Mouse (Mus musculus) hindbrain, embryonic 15.5 days (tissue): ENCODE data around the gene Trnp1. TPM values are rescaled to one million over a fixed set of nuclear protein-coding genes. Genes with fewer than 3 reads are reported as not detected.

Source experiments
- ATAC-seq: fragments of 200-750 bp; cut with Nextera tagmentation; 2 replicates; pipeline ENCODE4 v1.8.0; 2017; ENCODE audit warnings: low read depth, moderate number of reproducible peaks, moderate TSS enrichment; ENCODE audit not compliant: low FRiP score
- H3K27ac ChIP-seq: fragments of 300-500 bp; sonication (generic); replicated peaks from 2 replicates; pipeline ENCODE4 v1.5.1; 2015; ENCODE audit warnings: mild to moderate bottlenecking, inconsistent platforms
- H3K27me3 ChIP-seq: fragments of 300-500 bp; sonication (generic); 2 replicates; pipeline ENCODE4 v1.6.1; 2015; ENCODE audit warnings: control low read depth, inconsistent platforms
- H3K36me3 ChIP-seq: fragments of 300-500 bp; sonication (generic); 2 replicates; pipeline ENCODE4 v1.6.1; 2015; ENCODE audit warnings: control low read depth, inconsistent platforms
- H3K4me1 ChIP-seq: fragments of 300-500 bp; sonication (generic); replicated peaks from 2 replicates; pipeline ENCODE4 v1.6.1; 2015; ENCODE audit warnings: control low read depth, inconsistent platforms
- H3K4me2 ChIP-seq: fragments of 300-500 bp; sonication (generic); 2 replicates; pipeline ENCODE4 v1.6.1; 2015; ENCODE audit warnings: moderate library complexity, mild to moderate bottlenecking, inconsistent platforms
- H3K4me3 ChIP-seq: fragments of 300-500 bp; sonication (generic); 2 replicates; pipeline ENCODE4 v1.5.1; 2015; ENCODE audit warnings: mild to moderate bottlenecking, inconsistent platforms
- H3K9ac ChIP-seq: fragments of 300-500 bp; sonication (generic); 2 replicates; pipeline ENCODE4 v1.6.1; 2015; ENCODE audit warnings: inconsistent platforms
- H3K9me3 ChIP-seq: fragments of 300-500 bp; sonication (generic); 2 replicates; pipeline ENCODE4 v1.6.1; 2016; ENCODE audit warnings: control low read depth, inconsistent platforms
- whole genome bisulfite sequencing: fragments of 180-500 bp; shearing (Covaris S2); methylation state at CpG from one replicate; pipeline ENCODE4 v1.1.7; 2015; 5-methylcytosine and 5-hydroxymethylcytosine counted together
- polyA plus RNA-seq: library from polyadenylated mRNA; unstranded; fragments of >200 nt; fragmentation: Nextera tagmentation; extraction: Ambion mirVana; gene quantifications from 2 replicates; pipeline ENCODE4 v1.2.1, GENCODE M21; 2015

The Trnp1 gene
- polyA plus RNA-seq, 1 experiment from 2014 or later, result 10.8 TPM

DNA sequence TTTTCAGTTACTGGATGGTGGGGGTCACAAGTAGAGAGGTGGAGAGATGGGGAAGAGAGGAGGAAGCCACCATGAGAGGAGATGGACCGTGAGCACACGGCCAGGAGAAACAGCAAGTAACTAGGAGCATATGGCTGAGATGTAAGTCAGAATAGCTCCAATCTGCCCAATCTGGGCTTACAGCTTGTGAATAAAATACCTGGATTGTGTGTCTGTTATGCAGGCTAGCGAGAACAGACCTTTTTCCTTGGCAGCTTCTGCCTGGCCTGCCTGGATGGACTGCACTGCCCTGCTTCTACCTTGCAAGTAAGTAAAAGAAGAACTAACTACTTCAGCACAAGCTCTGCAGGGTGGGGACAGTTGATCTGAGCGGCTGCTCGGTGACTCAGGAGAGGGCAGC, 12.7 kb upstream of the Trnp1 start:
- Histone ChIP-seq H3K4me2 (no peak overlapping the region), H3K27me3 (no peaks in the 10 kb centered on the region), H3K36me3 (no peaks in the 10 kb centered on the region), H3K9me3 (no peaks in the 10 kb centered on the region), H3K27ac (no peak overlapping the region), H3K4me3 (no peak overlapping the region), H3K4me1 (no peaks in the 10 kb centered on the region), H3K9ac (no peak overlapping the region)
- ATAC-seq, result no peak
- WGBS, result 76% methylated on average over 5 of the region's 5 CpGs

DNA sequence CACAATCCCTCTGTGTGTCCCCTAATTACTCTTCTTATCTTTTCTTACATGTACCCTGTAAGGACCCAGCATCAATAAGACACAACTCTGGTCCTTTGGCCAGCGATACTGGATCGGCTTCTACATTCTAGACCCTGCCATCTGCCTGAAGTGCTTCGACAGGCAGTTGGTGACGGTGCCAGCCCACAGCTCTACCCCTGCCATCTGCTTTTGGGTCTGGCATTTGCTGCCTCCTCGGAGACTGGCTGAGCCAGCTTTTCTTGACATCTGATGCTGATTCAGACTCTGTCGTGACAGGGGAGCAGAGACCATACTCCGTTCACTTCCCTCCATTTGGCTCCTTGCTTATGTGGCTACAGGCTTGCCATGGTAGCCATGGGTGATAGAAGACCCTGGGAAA, 10.6 kb upstream of the Trnp1 start:
- H3K4me3 ChIP-seq, result no peak overlapping the region
- no peaks in the 10 kb centered on the region for H3K36me3 ChIP-seq
- WGBS, result 68% methylated on average over 7 of the region's 7 CpGs
- H3K9ac ChIP-seq, result no peak overlapping the region
- no peaks in the 10 kb centered on the region for H3K4me1 ChIP-seq
- H3K9me3 ChIP-seq, result no peaks in the 10 kb centered on the region
- H3K27me3 ChIP-seq, result no peaks in the 10 kb centered on the region
- peak; percentile 42; the same call in 1 of the 2 replicates for ATAC-seq
- no peak overlapping the region for H3K27ac ChIP-seq
- H3K4me2 ChIP-seq, result no peak overlapping the region

DNA sequence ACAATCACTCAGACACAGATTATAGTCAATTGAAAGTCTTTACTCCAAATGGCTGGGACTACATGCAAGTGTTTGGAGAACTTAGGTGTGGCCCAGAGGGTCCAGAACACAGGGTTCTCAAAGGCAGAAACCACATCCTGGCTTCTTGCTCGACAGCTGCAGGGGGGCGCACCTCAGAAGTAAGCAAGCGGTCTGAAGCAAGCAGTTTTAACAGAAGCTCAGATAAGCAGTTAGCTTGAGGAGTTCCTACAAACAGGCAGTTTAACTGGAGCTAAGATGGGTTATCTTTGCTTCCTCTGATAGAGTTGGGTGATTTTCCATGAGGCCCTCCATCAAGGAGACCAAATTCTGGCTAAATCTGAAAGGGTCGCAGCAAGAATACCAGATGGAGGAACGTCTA, 8.2 kb upstream of the Trnp1 start:
- Histone ChIP-seq H3K27me3 (peaks cover 13% of the 10 kb centered on the region), H3K9ac (no peak overlapping the region), H3K4me1 (no peaks in the 10 kb centered on the region), H3K9me3 (no peaks in the 10 kb centered on the region), H3K27ac (no peak overlapping the region), H3K4me2 (no peak overlapping the region), H3K4me3 (no peak overlapping the region), H3K36me3 (no peaks in the 10 kb centered on the region)
- WGBS, result 76% methylated on average over 5 of the region's 5 CpGs
- ATAC-seq, result no peak

DNA sequence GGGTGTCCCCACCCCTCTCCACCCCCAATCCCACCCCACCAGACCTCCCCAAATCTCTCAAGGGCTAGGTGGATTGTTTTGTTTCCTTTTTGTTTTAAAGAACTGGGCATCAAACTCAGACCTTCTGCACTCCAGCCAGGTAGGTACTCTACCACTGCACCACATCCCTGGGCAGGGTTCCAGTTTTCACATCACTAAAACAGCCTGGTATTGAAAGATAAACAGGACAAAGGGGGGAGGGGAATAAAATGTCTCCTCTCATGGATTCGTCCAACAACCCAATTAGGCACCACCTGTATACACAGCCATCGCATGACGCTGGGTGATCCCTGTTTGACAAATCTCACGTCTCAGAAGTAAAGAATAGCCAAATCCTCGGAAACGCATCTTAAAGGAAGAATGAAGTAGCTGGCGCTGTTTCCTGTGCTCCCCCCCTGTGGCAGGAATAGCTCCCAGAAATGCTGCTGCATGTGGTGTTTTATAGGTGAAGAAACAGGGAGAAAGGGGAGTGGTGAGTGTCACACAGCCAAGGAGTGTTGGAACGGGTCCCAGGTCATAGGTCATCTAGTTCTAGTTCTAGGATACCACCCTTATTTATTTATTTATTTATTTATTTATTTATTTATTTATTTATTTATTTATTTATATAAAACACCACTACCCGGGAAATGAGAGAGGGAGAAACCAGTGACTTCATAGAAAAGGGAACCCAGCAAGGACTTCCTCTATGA, 6.6 kb upstream of the Trnp1 start:
- Histone ChIP-seq H3K4me3 (no peak overlapping the region), H3K27ac (no peak overlapping the region), H3K9me3 (no peaks in the 10 kb centered on the region), H3K4me2 (no peak overlapping the region), H3K9ac (no peak overlapping the region), H3K36me3 (no peaks in the 10 kb centered on the region), H3K27me3 (peaks cover 26% of the 10 kb centered on the region), H3K4me1 (no peaks in the 10 kb centered on the region)
- WGBS, result 71% methylated on average over 9 of the region's 9 CpGs
- ATAC-seq, result no peak

DNA sequence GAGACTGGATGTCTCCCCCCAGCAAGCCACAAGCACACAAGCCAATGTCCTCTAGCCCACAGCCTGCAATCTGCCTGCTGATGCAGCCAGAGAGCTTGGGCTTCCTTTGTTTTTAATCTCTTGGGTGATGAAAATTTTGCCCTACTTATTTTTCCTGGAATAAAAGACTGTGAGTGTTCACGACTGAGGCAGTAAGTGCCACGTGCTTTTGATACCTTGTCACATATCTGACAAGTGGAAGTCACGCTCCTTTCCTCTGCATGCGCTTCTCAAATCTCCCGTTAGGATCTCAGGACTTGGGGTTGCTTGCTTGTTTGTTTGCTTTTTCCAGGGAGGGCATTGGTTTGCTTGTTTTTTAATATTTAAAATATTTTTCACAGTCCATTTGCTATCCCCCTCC, 6.0 kb upstream of the Trnp1 start:
- no peak overlapping the region for H3K4me2 ChIP-seq
- H3K27me3 ChIP-seq, result peaks cover 32% of the 10 kb centered on the region
- ATAC-seq, result no peak
- H3K9ac ChIP-seq, result no peak overlapping the region
- H3K36me3 ChIP-seq, result no peaks in the 10 kb centered on the region
- no peak overlapping the region for H3K27ac ChIP-seq
- no peaks in the 10 kb centered on the region for H3K4me1 ChIP-seq
- no peak overlapping the region for H3K4me3 ChIP-seq
- WGBS, result 48% methylated on average over 5 of the region's 5 CpGs
- no peaks in the 10 kb centered on the region for H3K9me3 ChIP-seq

DNA sequence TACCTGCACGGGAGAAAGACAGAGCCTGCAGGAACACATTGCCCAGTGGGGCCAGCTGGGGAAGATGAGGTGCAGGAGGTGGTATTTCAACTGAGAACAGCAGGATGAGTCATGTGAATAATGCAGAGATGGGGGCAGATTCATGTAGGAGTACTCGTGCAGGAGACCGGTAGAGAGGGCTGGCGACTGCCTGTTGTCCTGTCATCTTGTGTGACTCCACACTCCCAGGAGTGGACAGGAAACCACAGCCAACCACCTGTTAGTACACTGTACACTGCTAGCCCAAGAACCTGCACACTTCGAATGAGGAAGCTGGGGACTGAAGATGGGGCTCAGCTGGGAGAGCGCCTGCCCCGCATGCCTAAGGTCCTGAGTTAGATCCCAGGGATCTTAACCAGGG, 3.2 kb upstream of the Trnp1 start:
- 65% methylated on average over 7 of the region's 7 CpGs for WGBS
- Histone ChIP-seq H3K36me3 (no peaks in the 10 kb centered on the region), H3K27me3 (peaks cover 45% of the 10 kb centered on the region), H3K4me3 (no peak overlapping the region), H3K4me1 (peaks cover 20% of the 10 kb centered on the region), H3K9ac (no peak overlapping the region), H3K4me2 (no peak overlapping the region), H3K9me3 (no peaks in the 10 kb centered on the region), H3K27ac (no peak overlapping the region)
- ATAC-seq, result no peak

DNA sequence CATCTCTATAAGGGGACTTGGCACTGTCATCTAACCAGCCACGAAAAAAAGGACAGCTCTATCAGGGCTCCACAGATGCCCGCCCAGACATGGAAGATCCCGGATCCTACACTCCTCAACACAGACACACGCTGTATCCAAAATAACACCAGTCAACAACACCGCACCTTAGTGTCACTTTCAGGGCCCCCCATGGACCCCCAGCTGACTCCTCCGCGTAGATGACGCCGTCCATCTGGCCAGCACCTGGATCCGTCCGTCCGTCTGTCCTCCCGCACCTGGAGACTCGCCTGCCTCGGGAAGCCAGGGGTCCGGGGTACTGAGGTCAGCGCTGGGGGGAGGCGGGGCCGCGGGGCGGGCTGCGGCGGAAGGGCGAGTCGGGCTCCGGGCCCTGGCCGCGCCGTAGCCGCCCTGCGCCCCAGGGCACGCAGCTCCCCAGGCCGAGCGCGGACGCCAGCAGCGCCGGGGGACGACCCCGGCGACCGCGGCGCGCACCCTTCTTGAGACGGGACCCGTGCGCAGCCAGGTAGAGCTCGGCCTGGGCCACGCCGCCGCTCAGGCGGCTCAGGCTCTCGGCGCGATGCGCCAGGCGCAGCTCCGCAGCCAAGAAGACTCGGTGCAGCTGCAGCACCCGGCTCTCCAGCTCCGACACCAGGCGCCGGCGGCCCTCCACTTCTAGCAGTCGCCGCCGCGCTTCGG, 740 bp downstream of the Trnp1 start:
- H3K27me3 ChIP-seq, result peaks cover 62% of the 10 kb centered on the region

DNA sequence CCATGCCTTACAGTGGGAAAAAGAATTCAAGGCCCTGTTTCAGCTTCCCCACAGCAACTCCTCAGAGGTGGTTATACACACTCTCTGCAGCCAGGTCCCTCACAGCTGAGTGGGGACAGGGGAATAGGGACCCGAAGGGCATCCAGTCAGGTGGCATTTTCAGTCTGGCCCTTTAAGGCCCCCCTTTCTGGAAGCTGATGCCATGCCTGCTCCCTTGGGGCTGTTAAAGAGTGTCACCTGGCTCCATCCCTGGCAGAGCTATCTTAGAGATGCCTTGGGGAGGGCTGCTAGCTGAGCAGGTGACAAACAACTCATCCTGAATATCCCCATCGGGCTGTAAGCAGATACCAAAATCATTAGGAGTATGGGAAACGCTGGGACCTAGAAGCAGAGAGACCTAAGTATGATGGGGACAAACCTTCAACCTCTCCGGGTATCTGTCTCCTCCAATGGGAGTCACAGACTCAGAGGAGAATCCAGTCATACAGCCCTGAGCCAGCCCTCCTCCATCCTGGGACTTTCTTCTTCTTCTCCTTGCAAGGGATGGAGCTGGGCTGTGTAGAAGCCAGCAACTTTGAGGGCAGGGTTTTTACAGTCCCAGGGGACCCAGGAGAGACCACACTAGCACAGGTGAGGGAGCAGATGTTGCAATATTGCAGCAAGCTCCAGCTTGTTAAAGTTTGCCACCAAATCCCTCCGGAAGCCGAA, 1.5 kb downstream of the Trnp1 start:
- peak overlapping the region; percentile 64 for H3K4me3 ChIP-seq
- WGBS, result 25% methylated on average over 6 of the region's 6 CpGs
- no peaks in the 10 kb centered on the region for H3K9me3 ChIP-seq
- H3K9ac ChIP-seq, result peak overlapping the region; percentile 63; the same call in 1 of the 2 replicates
- H3K27ac ChIP-seq, result no peak overlapping the region
- peaks cover 55% of the 10 kb centered on the region for H3K27me3 ChIP-seq
- H3K4me2 ChIP-seq, result peak overlapping the region; percentile 86
- H3K4me1 ChIP-seq, result peaks cover 32% of the 10 kb centered on the region
- ATAC-seq, result no peak
- H3K36me3 ChIP-seq, result no peaks in the 10 kb centered on the region

More for the DNA sequence above, 740 bp downstream of the Trnp1 start:
- peak; percentile 56; the same call in 1 of the 2 replicates for ATAC-seq
- peak overlapping the region; percentile 64 for H3K4me3 ChIP-seq
- H3K27ac ChIP-seq, result peak overlapping the region; percentile 58; the same call in 1 of the 2 replicates
- WGBS, result under 1% methylated on average over 70 of the region's 70 CpGs
- H3K4me2 ChIP-seq, result peak overlapping the region; percentile 86
- H3K36me3 ChIP-seq, result no peaks in the 10 kb centered on the region
- H3K9ac ChIP-seq, result peak overlapping the region; percentile 63
- H3K9me3 ChIP-seq, result no peaks in the 10 kb centered on the region
- H3K4me1 ChIP-seq, result peaks cover 32% of the 10 kb centered on the region

DNA sequence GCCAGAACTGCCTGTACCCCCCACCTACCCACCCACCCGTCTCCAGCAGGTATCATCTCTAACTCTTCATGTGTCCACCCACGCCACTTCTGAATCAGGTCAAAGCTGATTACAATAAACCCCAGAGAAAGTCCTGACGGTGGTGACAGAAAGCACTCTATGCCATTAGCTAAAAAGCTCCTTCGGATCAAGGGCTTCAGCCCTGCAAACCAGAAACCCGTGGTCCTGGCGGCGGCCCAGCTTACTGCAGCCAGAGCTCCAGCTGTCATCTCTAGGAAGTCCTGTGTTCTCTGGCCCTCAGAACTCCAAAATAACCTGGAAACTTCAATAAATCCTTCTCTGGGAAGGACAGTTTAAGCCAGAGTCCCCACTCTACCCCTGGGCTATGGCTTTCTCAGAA, 2.6 kb downstream of the Trnp1 start:
- Histone ChIP-seq H3K27ac (no peak overlapping the region), H3K9me3 (no peaks in the 10 kb centered on the region), H3K36me3 (no peaks in the 10 kb centered on the region), H3K9ac (no peak overlapping the region), H3K4me1 (peaks cover 32% of the 10 kb centered on the region), H3K27me3 (peaks cover 46% of the 10 kb centered on the region), H3K4me3 (no peak overlapping the region), H3K4me2 (0 out of 2 replicates have a peak overlapping the region, but pooled peaks have one; percentile 86)
- no peak for ATAC-seq
- 36% methylated on average over 7 of the region's 7 CpGs for WGBS

DNA sequence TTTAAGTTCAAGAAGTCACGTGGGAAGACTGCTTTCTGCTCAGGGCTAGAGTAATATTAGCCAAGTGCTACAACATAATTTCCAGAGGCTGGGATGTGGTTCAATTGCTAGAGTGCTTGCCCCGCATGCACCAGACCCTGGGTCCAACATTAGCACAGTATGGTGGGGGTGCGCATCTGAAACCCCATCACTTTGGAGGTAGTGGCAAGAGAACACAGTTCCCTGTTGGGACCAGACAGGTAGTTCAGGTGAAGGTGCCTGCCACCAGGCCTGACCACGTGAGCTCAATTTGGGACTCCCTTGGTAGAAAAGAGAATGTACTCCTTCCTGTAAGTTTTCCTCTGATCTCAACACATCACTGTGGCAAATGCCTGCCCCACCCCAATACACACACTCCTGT, 3.5 kb downstream of the Trnp1 start:
- Histone ChIP-seq H3K9ac (no peak overlapping the region), H3K4me1 (peaks cover 32% of the 10 kb centered on the region), H3K27ac (no peak overlapping the region), H3K4me2 (no peak overlapping the region), H3K9me3 (no peaks in the 10 kb centered on the region), H3K36me3 (no peaks in the 10 kb centered on the region), H3K27me3 (peaks cover 38% of the 10 kb centered on the region), H3K4me3 (no peak overlapping the region)
- no peak for ATAC-seq
- WGBS, result 73% methylated on average over 4 of the region's 4 CpGs

DNA sequence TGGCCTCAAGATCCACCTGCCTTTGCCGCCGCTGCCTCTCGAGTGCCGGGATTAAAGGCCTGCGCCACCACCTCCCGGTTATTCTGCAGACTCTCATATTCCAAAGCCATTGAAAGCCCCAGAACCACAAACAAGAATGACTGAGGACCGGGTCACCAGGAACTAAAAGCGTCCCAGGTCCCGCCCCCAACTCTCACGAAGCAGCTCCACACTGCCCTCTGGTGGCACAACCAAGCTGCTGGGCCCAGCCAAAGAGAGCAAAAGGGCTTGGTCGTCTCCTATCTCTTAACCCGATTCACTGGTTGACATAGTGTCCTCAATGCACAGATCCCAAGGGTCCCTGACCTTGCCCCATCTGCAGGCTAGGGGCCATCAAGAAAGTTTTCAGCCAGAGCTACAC, 3.9 kb downstream of the Trnp1 start:
- no peak for ATAC-seq
- Histone ChIP-seq H3K36me3 (no peaks in the 10 kb centered on the region), H3K4me3 (peak overlapping the region; percentile 28), H3K4me1 (peaks cover 32% of the 10 kb centered on the region), H3K27ac (no peak overlapping the region), H3K4me2 (peak overlapping the region; percentile 54), H3K27me3 (peaks cover 34% of the 10 kb centered on the region), H3K9me3 (no peaks in the 10 kb centered on the region), H3K9ac (no peak overlapping the region)
- WGBS, result 1% methylated on average over 12 of the region's 12 CpGs

DNA sequence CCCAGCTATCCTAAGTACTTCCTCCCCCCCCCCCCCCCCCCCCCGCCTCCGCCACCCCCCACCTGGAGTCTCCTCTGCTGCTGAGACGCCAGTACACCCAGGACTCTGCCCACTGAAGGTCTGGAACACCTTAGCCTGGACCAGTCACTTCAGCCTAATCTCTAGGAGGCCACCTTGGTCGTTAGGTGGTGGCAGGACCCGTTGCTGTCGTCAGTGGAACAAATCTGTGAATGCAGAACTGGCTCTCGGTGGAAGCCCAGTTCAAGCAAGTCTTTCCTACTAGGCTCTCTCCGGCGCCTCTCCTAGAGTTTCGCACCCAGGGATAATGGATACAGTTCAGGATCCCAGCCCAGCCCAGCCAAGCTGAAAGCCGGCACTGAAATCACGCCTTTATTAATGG, 4.5 kb downstream of the Trnp1 start:
- H3K36me3 ChIP-seq, result no peaks in the 10 kb centered on the region
- H3K27me3 ChIP-seq, result peaks cover 31% of the 10 kb centered on the region
- no peak overlapping the region for H3K9ac ChIP-seq
- H3K4me2 ChIP-seq, result peak overlapping the region; percentile 54
- WGBS, result 25% methylated on average over 9 of the region's 12 CpGs
- no peak for ATAC-seq
- peaks cover 31% of the 10 kb centered on the region for H3K4me1 ChIP-seq
- peak overlapping the region; percentile 28 for H3K4me3 ChIP-seq
- H3K27ac ChIP-seq, result no peak overlapping the region
- no peaks in the 10 kb centered on the region for H3K9me3 ChIP-seq
